Mouse (Mus musculus) adrenal gland, postnatal 14 days (tissue): ENCODE measurements at regions not wholly inside any gene's neighbourhood (a gene's known extent, or its start where the extent isn't known, plus 50 kb on each side); places are given as distances from the start of the nearest gene placed in this dataset.

Source experiments
- DNase-seq: peaks from one replicate; pipeline ENCODE4 v3.0.0; 2021; ENCODE audit warnings: mixed read lengths

DNA sequence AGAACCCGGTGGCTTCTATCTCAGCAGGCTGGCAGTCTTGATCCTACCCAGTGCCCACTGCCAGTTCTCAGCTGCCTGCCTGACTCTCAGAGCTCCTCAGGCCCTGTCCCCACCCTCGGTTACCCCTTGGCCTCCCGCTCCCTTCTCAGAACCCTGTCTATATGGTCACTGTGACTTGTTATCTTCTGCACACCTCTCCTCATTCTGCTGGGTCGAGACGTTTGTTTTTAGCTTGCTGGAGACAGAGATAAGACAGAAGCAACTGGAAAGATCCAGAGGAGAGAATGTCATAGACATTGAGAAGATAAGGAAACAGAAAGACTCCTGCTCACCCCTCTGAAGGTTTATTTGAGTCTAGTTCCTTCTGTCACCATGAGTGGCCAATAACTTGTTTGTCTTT lies 53.8 kb upstream of the Phc1 start:
- no peak for DNase-seq

DNA sequence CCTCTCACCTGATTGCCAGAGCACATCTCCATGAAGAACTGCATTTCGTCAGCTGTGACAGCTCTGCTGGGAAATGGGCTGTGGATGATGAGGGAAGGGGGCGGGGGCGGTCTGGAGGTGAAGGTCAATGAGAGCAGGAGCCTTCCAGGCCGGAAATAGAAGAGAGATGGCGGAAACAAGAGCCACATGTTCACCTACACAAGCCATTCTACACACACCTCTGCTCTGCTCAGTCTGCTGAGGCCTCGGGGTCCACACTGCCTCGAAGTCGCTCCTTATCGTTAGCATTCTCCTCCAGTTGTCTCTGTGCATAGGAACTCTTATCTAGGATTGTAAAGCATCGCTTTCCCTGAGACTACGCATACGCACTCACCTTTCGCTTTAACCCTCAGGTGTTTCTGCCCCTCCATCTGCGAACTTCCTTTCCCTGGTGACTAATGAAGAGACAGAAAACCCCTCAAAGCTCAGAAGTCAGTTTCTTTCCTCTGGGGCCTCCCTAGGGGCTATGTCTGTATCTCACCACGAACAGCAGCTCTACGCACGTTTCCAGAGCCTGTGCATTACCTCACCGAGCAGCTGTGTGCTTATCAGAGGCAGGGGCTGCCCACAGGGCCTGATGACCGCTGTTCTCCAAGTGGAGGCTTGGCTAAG lies 53.0 kb upstream of the Phc1 start:
- no peak for DNase-seq

DNA sequence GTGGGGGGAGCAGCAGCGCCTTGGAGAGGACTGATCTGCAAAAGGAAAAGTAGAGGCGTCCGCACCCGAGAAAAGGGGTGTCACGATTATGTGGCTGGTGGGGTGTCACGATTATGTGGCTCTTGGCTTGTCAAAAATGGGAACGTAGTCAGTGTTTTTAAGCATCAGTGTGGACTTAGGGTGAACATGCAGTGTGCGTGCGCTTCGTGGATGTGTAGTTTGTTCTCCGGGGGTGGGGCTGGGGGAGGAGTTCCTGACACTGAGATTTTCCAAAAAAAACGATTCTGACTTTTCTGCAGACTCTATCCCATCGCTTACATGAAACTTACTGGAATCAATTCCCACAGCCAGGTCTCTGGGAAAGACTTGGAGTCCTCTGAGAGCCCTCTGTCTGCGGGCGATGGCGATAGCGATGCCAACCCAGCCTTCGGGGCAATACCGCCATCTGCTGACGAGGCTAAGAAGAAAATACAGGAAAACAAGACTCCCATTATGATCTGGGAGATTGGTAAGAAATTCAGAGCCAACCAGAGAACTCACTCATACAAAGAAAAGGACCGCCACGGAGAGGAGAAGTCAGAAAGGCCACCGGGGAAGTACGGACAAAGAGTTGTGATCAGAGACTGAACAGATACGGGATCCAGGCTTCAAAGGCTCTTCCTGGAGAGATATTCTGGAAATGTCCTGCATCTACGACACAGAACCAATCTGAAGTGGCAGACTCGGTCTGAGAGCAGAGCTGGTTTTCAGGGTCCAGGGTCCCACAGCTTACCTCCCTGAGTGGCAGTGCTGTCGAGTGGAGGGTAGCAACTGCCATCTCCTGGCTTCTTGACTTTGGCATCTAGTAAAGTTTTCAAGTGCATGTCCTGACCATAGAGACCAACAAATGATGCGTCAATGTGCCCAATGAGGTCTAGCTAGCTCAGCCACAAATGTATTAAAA lies 51.6 kb upstream of the Phc1 start:
- peak; percentile 84 for DNase-seq

DNA sequence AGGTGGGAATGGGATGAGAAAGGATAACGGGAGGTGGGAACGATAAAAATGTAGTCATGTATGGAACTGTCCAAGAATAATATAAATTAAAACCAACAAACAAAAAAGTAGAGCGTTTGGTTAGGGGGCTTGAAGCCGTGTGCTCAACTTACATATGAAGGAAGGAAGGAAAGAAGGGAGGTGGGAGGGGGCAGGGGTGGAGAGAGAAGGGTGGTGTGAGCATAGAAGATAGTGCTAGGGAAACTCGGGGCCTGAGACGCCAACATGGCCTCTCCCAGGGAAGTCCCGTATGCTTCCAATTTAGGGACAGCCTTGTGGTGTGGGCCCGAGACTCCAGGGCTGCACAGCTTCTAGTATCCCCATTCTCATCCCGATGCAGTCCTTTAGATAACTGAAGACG lies 50.8 kb upstream of the Phc1 start:
- no peak for DNase-seq

DNA sequence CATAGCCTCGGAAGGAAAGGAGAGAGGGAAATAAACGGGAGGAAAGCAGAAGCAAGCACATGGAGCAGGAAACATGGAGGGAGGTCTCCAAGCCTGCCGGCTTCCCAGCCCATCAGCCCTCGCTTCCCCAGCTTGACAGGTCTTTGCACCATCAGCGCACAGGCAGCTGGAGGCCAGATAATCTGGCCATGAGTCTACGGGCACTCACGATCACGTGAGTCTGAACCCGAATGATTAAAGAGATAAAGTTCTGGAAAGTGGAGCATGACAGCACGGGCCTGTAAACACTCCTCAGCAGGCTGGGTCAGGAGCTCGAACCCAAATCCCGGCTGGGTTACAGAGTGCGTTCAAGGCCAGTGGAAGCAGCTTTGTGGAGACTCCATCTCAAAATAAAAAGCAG lies 50.4 kb upstream of the Phc1 start:
- DNase-seq: no peak
